Mouse (Mus musculus) neural tube, embryonic 11.5 days (tissue): Measurements from ENCODE around the gene Zfp219. TPM values are rescaled to one million over a fixed set of nuclear protein-coding genes. Genes with fewer than 3 reads are reported as not detected.
A peak's percentile ranks its signal among the peaks of the same experiment; 100 is the strongest.
"Not testable (repeated sequence)": the region's sequence is repeated elsewhere in the genome, so short reads cannot be mapped to it uniquely, and the experiment has no call there.

Experiments used
- ATAC-seq: fragments of 200-750 bp; cut with Nextera tagmentation; 2 replicates; pipeline ENCODE4 v1.8.0; 2017; ENCODE audit warnings: moderate number of reproducible peaks, mild to moderate bottlenecking, moderate TSS enrichment, moderate library complexity; ENCODE audit not compliant: insufficient read depth, low FRiP score, low TSS enrichment
- DNase-seq: peaks from one replicate; pipeline ENCODE4 v3.0.0-alpha.2; 2015; ENCODE audit warnings: low spot score
- H3K27ac ChIP-seq: fragments of 300-500 bp; sonication (generic); 2 replicates; pipeline ENCODE4 v1.5.1; 2014; ENCODE audit warnings: low read depth, mild to moderate bottlenecking, low read length
- H3K27me3 ChIP-seq: fragments of 300-500 bp; sonication (generic); 2 replicates; pipeline ENCODE4 v1.6.1; 2014; ENCODE audit warnings: mild to moderate bottlenecking, low read length, mixed read lengths; ENCODE audit not compliant: control insufficient read depth, insufficient read depth
- H3K36me3 ChIP-seq: fragments of 300-500 bp; sonication (generic); 2 replicates; pipeline ENCODE4 v1.6.1; 2014; ENCODE audit warnings: mild to moderate bottlenecking, low read length, moderate library complexity, mixed read lengths; ENCODE audit not compliant: control insufficient read depth, insufficient read depth
- H3K4me1 ChIP-seq: fragments of 300-500 bp; sonication (generic); 2 replicates; pipeline ENCODE4 v1.6.1; 2014; ENCODE audit warnings: low read length, mixed read lengths; ENCODE audit not compliant: control insufficient read depth, insufficient read depth
- H3K4me2 ChIP-seq: fragments of 300-500 bp; sonication (generic); 2 replicates; pipeline ENCODE4 v1.6.1; 2014; ENCODE audit warnings: low read depth, mild to moderate bottlenecking, moderate library complexity
- H3K4me3 ChIP-seq: fragments of 300-500 bp; sonication (generic); 2 replicates; pipeline ENCODE4 v1.5.1; 2014; ENCODE audit warnings: low read depth, low read length
- H3K9ac ChIP-seq: fragments of 300-500 bp; sonication (generic); 2 replicates; pipeline ENCODE4 v1.6.1; 2014; ENCODE audit warnings: mild to moderate bottlenecking, low read length
- H3K9me3 ChIP-seq: fragments of 300-500 bp; sonication (generic); 2 replicates; pipeline ENCODE4 v1.6.1; 2016; ENCODE audit warnings: low read length; ENCODE audit not compliant: control insufficient read depth
- WGBS: fragments of 180-500 bp; shearing (Covaris S2); extraction: QIAGEN DNeasy Blood & Tissue Kit; methylation state at CpG from one replicate; pipeline ENCODE4 v1.1.7; 2014; 5-methylcytosine and 5-hydroxymethylcytosine counted together
- polyA plus RNA-seq: library from polyadenylated mRNA; unstranded; fragments of >200 nt; fragmentation: Nextera tagmentation; extraction: Ambion mirVana; gene quantifications from 2 replicates; pipeline ENCODE4 v1.2.1, GENCODE M21; 2014

The Zfp219 gene
- polyA plus RNA-seq, 1 experiment from 2014 or later = 83.3 TPM

- H3K9ac ChIP-seq = no peak overlapping the region
- H3K4me3 ChIP-seq = no peak overlapping the region
- no peaks in the 10 kb centered on the region for H3K4me1 ChIP-seq
- no peaks in the 10 kb centered on the region for H3K27me3 ChIP-seq
- WGBS = 81% methylated on average over 6 of the region's 6 CpGs
- DNase-seq (no peak), ATAC-seq (no peak)
- H3K36me3 ChIP-seq = no peaks in the 10 kb centered on the region
- H3K9me3 ChIP-seq = no peaks in the 10 kb centered on the region
- H3K27ac ChIP-seq = no peak overlapping the region
- H3K4me2 ChIP-seq = no peak overlapping the region
These were observed 22.9 kb upstream of the Zfp219 start for GRCm38 (mm10) chr14:52043446-52043845.

DNA sequence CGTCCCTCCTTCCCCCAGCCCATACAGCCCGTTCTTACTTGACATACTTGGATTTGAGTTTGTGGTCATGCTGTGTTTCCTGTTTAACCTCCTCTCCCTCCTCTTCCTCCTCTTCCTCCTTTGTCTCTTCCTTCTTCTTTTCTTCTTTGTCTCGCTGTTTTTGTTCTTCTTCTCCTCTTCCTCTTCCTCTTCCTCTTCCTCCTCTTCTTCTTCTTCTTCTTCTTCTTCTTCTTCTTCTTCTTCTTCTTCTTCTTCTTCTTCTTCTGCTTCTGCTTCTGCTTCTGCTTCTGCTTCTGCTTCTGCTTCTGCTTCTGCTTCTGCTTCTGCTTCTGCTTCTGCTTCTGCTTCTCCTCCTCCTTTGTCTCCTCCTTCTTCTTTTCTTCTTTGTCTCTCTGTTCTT is 21.8 kb upstream of the Zfp219 start, which contains the start of gene Olfr221:
Gene Olfr221 (minus strand): TSS at position 101 of the 400 bp plus-strand sequence.
- 74% methylated on average over 3 of the region's 3 CpGs for WGBS
- H3K4me2 ChIP-seq, ATAC-seq, H3K4me1 ChIP-seq, DNase-seq, H3K9ac ChIP-seq, H3K4me3 ChIP-seq, H3K9me3 ChIP-seq, H3K27ac ChIP-seq, H3K27me3 ChIP-seq, H3K36me3 ChIP-seq: not testable (repeated sequence)

GRCm38 (mm10) chr14:52039332-52039731 is 18.8 kb upstream of the Zfp219 start:
- H3K4me1 ChIP-seq = no peaks in the 10 kb centered on the region
- H3K9me3 ChIP-seq = no peaks in the 10 kb centered on the region
- H3K9ac ChIP-seq = no peak overlapping the region
- H3K27me3 ChIP-seq = no peaks in the 10 kb centered on the region
- ATAC-seq = no peak
- H3K36me3 ChIP-seq = no peaks in the 10 kb centered on the region
- 89% methylated on average over 5 of the region's 5 CpGs for WGBS
- H3K27ac ChIP-seq = no peak overlapping the region
- H3K4me3 ChIP-seq = no peak overlapping the region
- no peak overlapping the region for H3K4me2 ChIP-seq
- DNase-seq = no peak

- H3K4me1 ChIP-seq = no peaks in the 10 kb centered on the region
- no peak overlapping the region for H3K4me3 ChIP-seq
- H3K27me3 ChIP-seq = no peaks in the 10 kb centered on the region
- DNase-seq = no peak
- no peak overlapping the region for H3K4me2 ChIP-seq
- 92% methylated on average over 6 of the region's 6 CpGs for WGBS
- ATAC-seq = no peak
- no peak overlapping the region for H3K27ac ChIP-seq
- no peak overlapping the region for H3K9ac ChIP-seq
- no peaks in the 10 kb centered on the region for H3K36me3 ChIP-seq
- H3K9me3 ChIP-seq = no peaks in the 10 kb centered on the region
These were observed 15.4 kb upstream of the Zfp219 start for GRCm38 (mm10) chr14:52035926-52036325.

DNA sequence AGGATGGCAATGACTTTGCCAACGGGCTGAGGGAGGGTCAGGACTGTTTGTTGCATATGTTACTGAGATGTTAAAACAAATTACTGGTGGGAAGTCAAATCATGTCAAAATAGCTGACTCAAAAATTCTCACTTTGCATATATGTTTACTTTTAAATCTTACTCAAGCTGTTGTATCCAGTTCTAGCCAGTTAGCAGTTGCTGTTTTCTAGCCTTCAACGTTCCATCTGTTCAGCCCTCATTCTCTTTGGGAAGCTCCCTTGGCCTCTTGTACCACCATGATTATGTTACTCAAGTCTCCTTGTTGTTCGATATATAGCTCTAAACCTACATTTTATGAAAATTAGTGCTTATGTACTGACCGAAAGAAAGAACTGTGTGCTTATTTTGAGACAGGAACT is 5.8 kb upstream of the Zfp219 start:
- Histone ChIP-seq H3K27ac (no peak overlapping the region), H3K36me3 (no peaks in the 10 kb centered on the region), H3K27me3 (no peaks in the 10 kb centered on the region), H3K4me3 (no peak overlapping the region), H3K4me1 (peaks cover 11% of the 10 kb centered on the region; the same call in 1 of the 2 replicates), H3K9me3 (no peaks in the 10 kb centered on the region), H3K4me2 (no peak overlapping the region), H3K9ac (no peak overlapping the region)
- 92% methylated on average over 4 of the region's 4 CpGs for WGBS
- ATAC-seq (no peak), DNase-seq (no peak)

GRCm38 (mm10) chr14:52024133-52024532 is 3.6 kb upstream of the Zfp219 start:
- Histone ChIP-seq H3K36me3 (no peaks in the 10 kb centered on the region), H3K4me2 (no peak overlapping the region), H3K4me3 (no peak overlapping the region), H3K9ac (no peak overlapping the region), H3K4me1 (peaks cover 17% of the 10 kb centered on the region), H3K27me3 (no peaks in the 10 kb centered on the region), H3K27ac (no peak overlapping the region), H3K9me3 (no peaks in the 10 kb centered on the region)
- ATAC-seq = no peak
- WGBS = 84% methylated on average over 2 of the region's 2 CpGs
- DNase-seq = no peak

- peak; percentile 89 for DNase-seq
- ATAC-seq = no peak
- H3K4me1 ChIP-seq = peaks cover 22% of the 10 kb centered on the region
- 7% methylated on average over 23 of the region's 23 CpGs for WGBS
- peak overlapping the region; percentile 44 for H3K4me2 ChIP-seq
- H3K36me3 ChIP-seq = no peaks in the 10 kb centered on the region
- peak overlapping the region; percentile 19 for H3K4me3 ChIP-seq
- no peak overlapping the region for H3K27ac ChIP-seq
- peak overlapping the region; percentile 7; the same call in 1 of the 2 replicates for H3K9ac ChIP-seq
- no peaks in the 10 kb centered on the region for H3K27me3 ChIP-seq
- no peaks in the 10 kb centered on the region for H3K9me3 ChIP-seq
These were observed 2.4 kb upstream of the Zfp219 start for GRCm38 (mm10) chr14:52022709-52023459.

GRCm38 (mm10) chr14:52022244-52022708 is 1.7 kb upstream of the Zfp219 start:
- Histone ChIP-seq H3K9ac (no peak overlapping the region), H3K36me3 (no peaks in the 10 kb centered on the region), H3K4me2 (peak overlapping the region; percentile 44), H3K4me3 (no peak overlapping the region), H3K27ac (no peak overlapping the region), H3K27me3 (no peaks in the 10 kb centered on the region), H3K4me1 (peaks cover 22% of the 10 kb centered on the region), H3K9me3 (no peaks in the 10 kb centered on the region)
- ATAC-seq = no peak
- no peak for DNase-seq
- 60% methylated on average over 3 of the region's 3 CpGs for WGBS

DNA sequence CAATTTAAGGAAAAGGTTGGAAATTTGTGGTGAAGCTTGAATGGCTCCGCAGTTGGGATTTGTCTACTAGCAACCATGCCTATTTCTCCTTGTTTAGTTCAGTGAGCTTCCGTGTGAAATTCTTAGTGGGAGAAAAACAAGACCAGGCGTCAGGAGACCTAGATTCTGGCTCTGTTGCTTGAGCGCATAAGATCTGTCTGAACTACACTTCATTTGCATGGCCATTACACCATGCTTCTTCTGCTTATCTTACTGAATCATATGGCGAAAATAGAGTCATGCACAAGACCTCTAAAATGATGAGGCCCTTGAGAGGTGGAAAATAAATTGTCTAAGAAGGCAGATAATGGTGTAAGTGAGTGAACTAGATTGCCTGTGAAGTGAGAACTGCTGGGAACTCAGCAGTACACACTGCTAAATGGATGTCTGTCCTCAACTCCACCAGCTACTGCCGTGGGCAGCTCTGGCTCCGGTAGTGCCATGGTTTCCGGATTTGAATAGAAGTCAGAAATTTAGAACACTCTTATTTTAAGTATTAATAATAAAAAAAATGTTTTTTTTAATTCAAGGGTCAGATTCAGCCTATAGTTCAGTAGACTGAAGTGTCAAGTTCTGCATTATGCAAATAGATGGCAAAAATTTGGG is 1.2 kb upstream of the Zfp219 start:
- no peaks in the 10 kb centered on the region for H3K27me3 ChIP-seq
- peaks cover 23% of the 10 kb centered on the region for H3K4me1 ChIP-seq
- no peaks in the 10 kb centered on the region for H3K36me3 ChIP-seq
- no peak for ATAC-seq
- no peak overlapping the region for H3K27ac ChIP-seq
- WGBS = 90% methylated on average over 8 of the region's 8 CpGs
- no peaks in the 10 kb centered on the region for H3K9me3 ChIP-seq
- H3K9ac ChIP-seq = no peak overlapping the region
- no peak overlapping the region for H3K4me2 ChIP-seq
- DNase-seq = no peak
- no peak overlapping the region for H3K4me3 ChIP-seq
